Mouse (Mus musculus) ES-Bruce4 (cell line): ENCODE results near the gene Ccdc194.

Experiments used
- CTCF ChIP-seq: IDR thresholded peaks from one replicate; pipeline ENCODE4 v1.8.1; 2011; ENCODE audit warnings: low read depth, low read length
- POLR2A ChIP-seq: IDR thresholded peaks from one replicate; pipeline ENCODE4 v1.8.1; 2011; ENCODE audit warnings: low read length; ENCODE audit not compliant: insufficient read depth

GRCm38 (mm10) chr8:71542632-71543343 lies 17.3 kb upstream of the Ccdc194 start, which contains the start of gene Mvb12a:
- TF ChIP-seq CTCF (no peak), POLR2A (no peak)
